8 mouse cellular contexts compared by ENCODE assay signal in genomic region chr11:69513840-69514239, GRCm38 (mm10). TPM values are rescaled to one million over a fixed set of nuclear protein-coding genes. Genes with fewer than 3 reads are reported as not detected.
DNase-seq lines count a peak whose midpoint lies in the region; ATAC-seq and TF ChIP-seq lines count a peak whose summit lies in the region.

No protein-coding gene starts in this region.

- H3K4me2 ChIP-seq in midbrain, embryonic 13.5 days (replicated peaks), result no peak overlapping the region
- H3K4me2 ChIP-seq in stomach, postnatal 0 days (replicated peaks; ENCODE audit: low read depth), result no peak overlapping the region

- intact Hi-C loops in heart, postnatal 14 days (cut with DNase I), result loop anchor here (1.0 to 2.0 kb wide), 4 partner anchors 81 to 257 kb away; no protein-coding TSS in a partner anchor
- intact Hi-C loops in left cerebral cortex, postnatal 36 days (cut with DNase I), result loop anchor here (1.0 to 5.0 kb wide), 3 partner anchors 82 to 247 kb away; no protein-coding TSS in a partner anchor

- no peak for ATAC-seq in midbrain, embryonic 13.5 days
- ATAC-seq in monocyte, adult 5-6 weeks (replicated peaks; ENCODE audit: insufficient number of reproducible peaks, low FRiP score, low TSS enrichment, poor library complexity, severe bottlenecking), result 0 out of 2 replicates have a peak, but pooled peaks have one; percentile 41
- ATAC-seq in stomach, postnatal 0 days (ENCODE audit: low FRiP score, low TSS enrichment), result peak; percentile 62; the same call in 1 of the 2 replicates

- no peak overlapping the region for H3K9ac ChIP-seq in midbrain, embryonic 13.5 days (replicated peaks)
- no peak overlapping the region for H3K9ac ChIP-seq in stomach, postnatal 0 days (ENCODE audit: low read length)

- H3K9me3 ChIP-seq in midbrain, embryonic 10.5 days (replicated peaks), result no peaks in the 10 kb centered on the region
- H3K9me3 ChIP-seq in midbrain, embryonic 13.5 days, result no peaks in the 10 kb centered on the region
- H3K9me3 ChIP-seq in stomach, postnatal 0 days (ENCODE audit: control insufficient read depth, low read length), result no peaks in the 10 kb centered on the region

- no peak overlapping the region for H3K4me3 ChIP-seq in midbrain, embryonic 10.5 days
- no peak overlapping the region for H3K4me3 ChIP-seq in midbrain, embryonic 13.5 days (replicated peaks)
- H3K4me3 ChIP-seq in stomach, postnatal 0 days (ENCODE audit: low read depth, low read length), result no peak overlapping the region

- no peak overlapping the region for H3K27ac ChIP-seq in midbrain, embryonic 10.5 days (replicated peaks)
- H3K27ac ChIP-seq in midbrain, embryonic 13.5 days, result no peak overlapping the region
- no peak overlapping the region for H3K27ac ChIP-seq in stomach, postnatal 0 days (replicated peaks)

- no peak for TF ChIP-seq EP300 in stomach, postnatal 0 days (optimal IDR thresholded peaks at IDR 0.05)

- peak; percentile 92 for TF ChIP-seq CTCF in stomach, postnatal 0 days (IDR thresholded peaks at IDR 0.05; ENCODE audit: low read depth)

- 11% methylated on average over 6 of the region's 6 CpGs for WGBS in midbrain, embryonic 10.5 days
- WGBS in midbrain, embryonic 13.5 days, result 13% methylated on average over 6 of the region's 6 CpGs
- 8% methylated on average over 6 of the region's 6 CpGs for WGBS in stomach, postnatal 0 days

- peak; percentile 54 for DNase-seq in midbrain, embryonic 10.5 days (ENCODE audit: low spot score)
- DNase-seq in adrenal gland, adult 18-20 months (ENCODE audit: low spot score in 2 of 2), result peak; percentile 38 to 56
- peak; percentile 85 for DNase-seq in embryo, embryonic 11 days
- peak; percentile 72 to 77 for DNase-seq in heart, postnatal 14 days
- peak; percentile 30 to 42 for DNase-seq in left cerebral cortex, postnatal 36 days (ENCODE audit: low spot score in 2 of 2)
- peak; percentile 65 for DNase-seq in stomach, postnatal 0 days (ENCODE audit: low spot score)

- no peaks in the 10 kb centered on the region for H3K36me3 ChIP-seq in midbrain, embryonic 10.5 days
- no peaks in the 10 kb centered on the region for H3K36me3 ChIP-seq in midbrain, embryonic 13.5 days
- H3K36me3 ChIP-seq in stomach, postnatal 0 days (ENCODE audit: control insufficient read depth, insufficient read depth, low read length), result no peaks in the 10 kb centered on the region

- H3K4me1 ChIP-seq in midbrain, embryonic 10.5 days, result no peaks in the 10 kb centered on the region
- no peaks in the 10 kb centered on the region for H3K4me1 ChIP-seq in midbrain, embryonic 13.5 days (replicated peaks)
- no peaks in the 10 kb centered on the region for H3K4me1 ChIP-seq in stomach, postnatal 0 days (replicated peaks; ENCODE audit: control insufficient read depth, insufficient read depth)

- H3K27me3 ChIP-seq in midbrain, embryonic 10.5 days (ENCODE audit: low read depth, poor library complexity, severe bottlenecking), result 0 out of 2 replicates have a peak, but pooled peaks cover 7% of the 10 kb centered on the region
- no peaks in the 10 kb centered on the region for H3K27me3 ChIP-seq in midbrain, embryonic 13.5 days
- no peaks in the 10 kb centered on the region for H3K27me3 ChIP-seq in stomach, postnatal 0 days (ENCODE audit: control insufficient read depth, insufficient read depth, low read length)

RNA-seq across cellular contexts. Expression of gene Dnah2, which starts 35.1 kb away (rescaled TPM):
- 1.2 and 1.9 TPM in 2 replicates for polyA plus RNA-seq in midbrain, embryonic 10.5 days (2016; fragmentation: Nextera tagmentation; extraction: Ambion mirVana)
- 2.2 and 2.7 TPM in 2 replicates for polyA plus RNA-seq in midbrain, embryonic 13.5 days (2015; fragmentation: Nextera tagmentation; extraction: Ambion mirVana)
- under 1 TPM; 0.13 TPM for total RNA-seq in adrenal gland, adult 18-20 months (2021)
- total RNA-seq in heart, postnatal 14 days (2021), result under 1 TPM; 0.07 to 0.38 TPM
- total RNA-seq in left cerebral cortex, postnatal 36 days (2021), result 1 to 10 TPM; 1.4 to 2.1 TPM
- 1.4 to 6.4 TPM (median 4.7 TPM) in 3 replicates for total RNA-seq in monocyte, adult 5-6 weeks (2017)
- 0.38 and 0.39 TPM in 2 replicates for polyA plus RNA-seq in stomach, postnatal 0 days (2015; fragmentation: Nextera tagmentation; extraction: Ambion mirVana)

RNA-seq across cellular contexts. Expression of gene Efnb3, which starts 46.2 kb away (rescaled TPM):
- polyA plus RNA-seq in midbrain, embryonic 10.5 days (2016; fragmentation: Nextera tagmentation; extraction: Ambion mirVana), result 48.8 and 53.9 TPM in 2 replicates
- polyA plus RNA-seq in midbrain, embryonic 13.5 days (2015; fragmentation: Nextera tagmentation; extraction: Ambion mirVana), result 95.0 and 130 TPM in 2 replicates
- total RNA-seq in adrenal gland, adult 18-20 months (2021), result under 1 TPM; 0.74 to 0.76 TPM
- total RNA-seq in heart, postnatal 14 days (2021), result 10 to 100 TPM; 60.5 to 70.3 TPM
- total RNA-seq in left cerebral cortex, postnatal 36 days (2021), result 10 to 100 TPM; 56.1 to 57.3 TPM
- 0.49 to 0.96 TPM in 2 of 3 replicates, not detected in the other for total RNA-seq in monocyte, adult 5-6 weeks (2017)
- 3.9 and 4.4 TPM in 2 replicates for polyA plus RNA-seq in stomach, postnatal 0 days (2015; fragmentation: Nextera tagmentation; extraction: Ambion mirVana)

Comparison
In these comparisons a context has a peak if more than half of its experiments do, and no peak if none do; other contexts are left out.
1. RNA of gene Efnb3, which starts 46.2 kb away (total RNA-seq): 60.5 to 70.3 TPM in heart, postnatal 14 days and 56.1 to 57.3 TPM in left cerebral cortex, postnatal 36 days; 0.74 to 0.76 TPM in adrenal gland, adult 18-20 months and 0.49 to 0.96 TPM in monocyte, adult 5-6 weeks; every median in the first group is over 10 times any median in the second.
2. Peak in every context shown above with its lines, with median percentiles within 50 percentile points of each other: DNase-seq.